Mouse (Mus musculus) liver, postnatal 0 days (tissue): ENCODE results near the gene Sag.

Experiments used
- CTCF ChIP-seq: sonication (generic); IDR thresholded peaks from 2 replicates; pipeline ENCODE4 v1.5.1; 2016; ENCODE audit warnings: antibody characterized with exemption, low read depth
- EP300 ChIP-seq: IDR thresholded peaks from 2 replicates; pipeline ENCODE4 v1.6.1; 2016; ENCODE audit warnings: antibody characterized with exemption, low read depth, mild to moderate bottlenecking

- TF ChIP-seq EP300 (no peak), CTCF (no peak)
Measured at GRCm38 (mm10) chr1:87879034-87879433, 75.6 kb downstream of the Sag start.
